In genomic region chr3:127827123-127827522, GRCm38 (mm10) we compare ENCODE assay signal across 9 mouse cellular contexts. TPM values are rescaled to one million over a fixed set of nuclear protein-coding genes. Genes with fewer than 3 reads are reported as not detected.
DNase-seq lines count a peak whose midpoint lies in the region; ATAC-seq and TF ChIP-seq lines count a peak whose summit lies in the region.
"Had no signal": no experiment of that assay in that cellular context is flagged by ENCODE, and none has a peak within 500 bp of the region (broad histone marks: within the 10 kb centered on the region; RNA-seq: fewer than 3 reads in every experiment).

No protein-coding gene starts in this region.

- TF ChIP-seq CTCF in midbrain, postnatal 0 days (IDR thresholded peaks at IDR 0.05): no peak

- no peak for ATAC-seq in forebrain, embryonic 12.5 days (ENCODE audit: low FRiP score)
- ATAC-seq in forebrain, embryonic 11.5 days (replicated peaks; ENCODE audit: low FRiP score): no peak
- no peak for ATAC-seq in heart, embryonic 13.5 days (ENCODE audit: extremely low read depth, insufficient number of reproducible peaks, low FRiP score, low TSS enrichment)
- 0 out of 2 replicates have a peak, but pooled peaks have one; percentile 24 for ATAC-seq in midbrain, postnatal 0 days (ENCODE audit: low FRiP score)
- no peak for ATAC-seq in monocyte, adult 5-6 weeks (replicated peaks; ENCODE audit: insufficient number of reproducible peaks, low FRiP score, low TSS enrichment, poor library complexity, severe bottlenecking)

- peaks cover 8% of the 10 kb centered on the region for H3K36me3 ChIP-seq in forebrain, embryonic 12.5 days (replicated peaks)
- H3K36me3 ChIP-seq in forebrain, embryonic 11.5 days (ENCODE audit: control insufficient read depth, insufficient read depth, low read length): no peaks in the 10 kb centered on the region
- H3K36me3 ChIP-seq in heart, embryonic 13.5 days: peaks cover 4% of the 10 kb centered on the region
- peaks cover 6% of the 10 kb centered on the region for H3K36me3 ChIP-seq in midbrain, postnatal 0 days (ENCODE audit: insufficient read depth, low read length)

- H3K9me3 ChIP-seq in forebrain, embryonic 12.5 days: no peaks in the 10 kb centered on the region
- no peaks in the 10 kb centered on the region for H3K9me3 ChIP-seq in forebrain, embryonic 11.5 days (ENCODE audit: control insufficient read depth, low read length)
- H3K9me3 ChIP-seq in heart, embryonic 13.5 days: no peaks in the 10 kb centered on the region
- no peaks in the 10 kb centered on the region for H3K9me3 ChIP-seq in midbrain, postnatal 0 days (ENCODE audit: low read length)

- H3K27ac ChIP-seq in forebrain, embryonic 12.5 days: peak overlapping the region; percentile 21
- no peak overlapping the region for H3K27ac ChIP-seq in forebrain, embryonic 11.5 days (ENCODE audit: low read depth, low read length)
- peak overlapping the region; percentile 10 for H3K27ac ChIP-seq in heart, embryonic 13.5 days (replicated peaks)
- no peak overlapping the region; the same call in 1 of the 2 replicates for H3K27ac ChIP-seq in midbrain, postnatal 0 days (ENCODE audit: low read depth, low read length)

- WGBS in forebrain, embryonic 12.5 days: 59% methylated on average over 7 of the region's 7 CpGs
- 66% methylated on average over 7 of the region's 7 CpGs for WGBS in forebrain, embryonic 11.5 days
- 26% methylated on average over 7 of the region's 7 CpGs for WGBS in heart, embryonic 13.5 days
- 38% methylated on average over 7 of the region's 7 CpGs for WGBS in midbrain, postnatal 0 days

- no peak overlapping the region for H3K9ac ChIP-seq in forebrain, embryonic 12.5 days
- no peak overlapping the region for H3K9ac ChIP-seq in forebrain, embryonic 11.5 days (ENCODE audit: low read length)
- 0 out of 2 replicates have a peak overlapping the region, but pooled peaks have one; percentile 19 for H3K9ac ChIP-seq in heart, embryonic 13.5 days
- H3K9ac ChIP-seq in midbrain, postnatal 0 days (replicated peaks; ENCODE audit: low read length, poor library complexity, severe bottlenecking): no peak overlapping the region

- H3K27me3 ChIP-seq in forebrain, embryonic 12.5 days: no peaks in the 10 kb centered on the region
- no peaks in the 10 kb centered on the region for H3K27me3 ChIP-seq in forebrain, embryonic 11.5 days (ENCODE audit: control insufficient read depth, insufficient read depth, low read length)
- no peaks in the 10 kb centered on the region for H3K27me3 ChIP-seq in heart, embryonic 13.5 days (replicated peaks)
- H3K27me3 ChIP-seq in midbrain, postnatal 0 days (ENCODE audit: insufficient read depth, low read length): no peaks in the 10 kb centered on the region

- H3K4me3 ChIP-seq in forebrain, embryonic 12.5 days (replicated peaks): no peak overlapping the region
- H3K4me3 ChIP-seq in forebrain, embryonic 11.5 days (ENCODE audit: low read depth, low read length): no peak overlapping the region
- no peak overlapping the region for H3K4me3 ChIP-seq in heart, embryonic 13.5 days
- H3K4me3 ChIP-seq in midbrain, postnatal 0 days (ENCODE audit: low read depth, low read length): no peak overlapping the region

- no peak for DNase-seq in forebrain, embryonic 11.5 days (ENCODE audit: low spot score)
- DNase-seq in kidney, adult 8-10 months: peak; percentile 46
- no peak for DNase-seq in midbrain, postnatal 0 days (ENCODE audit: low spot score)
- DNase-seq in urinary bladder, postnatal 25 days (ENCODE audit: low spot score): no peak
- DNase-seq in thymus, postnatal 4 days: no peak
- DNase-seq: B cell, adult 2 months had no signal

- H3K4me2 ChIP-seq in forebrain, embryonic 12.5 days: no peak overlapping the region
- H3K4me2 ChIP-seq in forebrain, embryonic 11.5 days (ENCODE audit: low read depth, low read length, severe bottlenecking): no peak overlapping the region
- peak overlapping the region; percentile 22 for H3K4me2 ChIP-seq in heart, embryonic 13.5 days
- H3K4me2 ChIP-seq in midbrain, postnatal 0 days (ENCODE audit: low read depth, low read length, poor library complexity, severe bottlenecking): no peak overlapping the region; the same call in 1 of the 2 replicates

- peaks cover 19% of the 10 kb centered on the region for H3K4me1 ChIP-seq in forebrain, embryonic 12.5 days
- peaks cover 4% of the 10 kb centered on the region; the same call in 1 of the 2 replicates for H3K4me1 ChIP-seq in forebrain, embryonic 11.5 days (replicated peaks; ENCODE audit: control insufficient read depth, insufficient read depth, low read length)
- H3K4me1 ChIP-seq in heart, embryonic 13.5 days: peaks cover 13% of the 10 kb centered on the region
- H3K4me1 ChIP-seq in midbrain, postnatal 0 days (ENCODE audit: insufficient read depth, low read length): no peaks in the 10 kb centered on the region

RNA-seq across cellular contexts. Expression of gene Ap1ar, which starts 10.2 kb away (rescaled TPM):
- 74.2 and 80.9 TPM in 2 replicates for polyA plus RNA-seq in forebrain, embryonic 12.5 days (2016; fragmentation: Nextera tagmentation; extraction: Ambion mirVana)
- 82.8 and 86.8 TPM in 2 replicates for polyA plus RNA-seq in forebrain, embryonic 11.5 days (2014; fragmentation: Nextera tagmentation; extraction: Ambion mirVana)
- polyA plus RNA-seq in heart, embryonic 13.5 days (2015; fragmentation: Nextera tagmentation; extraction: Ambion mirVana): 27.5 and 30.5 TPM in 2 replicates
- 111 and 119 TPM in 2 replicates for total RNA-seq in midbrain, postnatal 0 days (2014; rRNA removed)
- polyA plus RNA-seq in midbrain, postnatal 0 days (2015; fragmentation: Nextera tagmentation; extraction: Ambion mirVana): 71.2 and 78.6 TPM in 2 replicates
- 41.8 to 59.6 TPM (median 48.1 TPM) in 3 replicates for total RNA-seq in monocyte, adult 5-6 weeks (2017)

RNA-seq across cellular contexts. Expression of gene Tifa, which starts 37.5 kb away (rescaled TPM):
- polyA plus RNA-seq in forebrain, embryonic 12.5 days (2016; fragmentation: Nextera tagmentation; extraction: Ambion mirVana): 3.8 and 4.2 TPM in 2 replicates
- 2.9 and 3.2 TPM in 2 replicates for polyA plus RNA-seq in forebrain, embryonic 11.5 days (2014; fragmentation: Nextera tagmentation; extraction: Ambion mirVana)
- 3.0 and 3.3 TPM in 2 replicates for polyA plus RNA-seq in heart, embryonic 13.5 days (2015; fragmentation: Nextera tagmentation; extraction: Ambion mirVana)
- 1.4 and 2.6 TPM in 2 replicates for total RNA-seq in midbrain, postnatal 0 days (2014; rRNA removed)
- 2.6 and 2.9 TPM in 2 replicates for polyA plus RNA-seq in midbrain, postnatal 0 days (2015; fragmentation: Nextera tagmentation; extraction: Ambion mirVana)
- total RNA-seq in monocyte, adult 5-6 weeks (2017): 45.9 to 101 TPM (median 98.0 TPM) in 3 replicates

RNA-seq across cellular contexts. Expression of gene Alpk1, which starts 46.8 kb away (rescaled TPM):
- polyA plus RNA-seq in forebrain, embryonic 12.5 days (2016; fragmentation: Nextera tagmentation; extraction: Ambion mirVana): 1.6 and 2.2 TPM in 2 replicates
- polyA plus RNA-seq in forebrain, embryonic 11.5 days (2014; fragmentation: Nextera tagmentation; extraction: Ambion mirVana): 0.80 and 1.3 TPM in 2 replicates
- polyA plus RNA-seq in heart, embryonic 13.5 days (2015; fragmentation: Nextera tagmentation; extraction: Ambion mirVana): 1.0 and 1.2 TPM in 2 replicates
- 0.60 and 0.99 TPM in 2 replicates for total RNA-seq in midbrain, postnatal 0 days (2014; rRNA removed)
- polyA plus RNA-seq in midbrain, postnatal 0 days (2015; fragmentation: Nextera tagmentation; extraction: Ambion mirVana): 0.20 and 0.25 TPM in 2 replicates
- total RNA-seq in monocyte, adult 5-6 weeks (2017): 26.1 to 44.3 TPM (median 26.9 TPM) in 3 replicates

Comparison
In these comparisons a context has a peak if more than half of its experiments do, and no peak if none do; other contexts are left out.
1. H3K27ac ChIP-seq: peak in forebrain, embryonic 12.5 days (single experiment) and heart, embryonic 13.5 days (single experiment); none in forebrain, embryonic 11.5 days (single experiment) and midbrain, postnatal 0 days (single experiment).
2. DNase-seq: peak in kidney, adult 8-10 months (2 of 2); none in forebrain, embryonic 11.5 days (single experiment), midbrain, postnatal 0 days (single experiment), urinary bladder, postnatal 25 days (single experiment) and thymus, postnatal 4 days (single experiment).